Mouse (Mus musculus): ENCODE results near the gene Cdk5rap2.

DNA sequence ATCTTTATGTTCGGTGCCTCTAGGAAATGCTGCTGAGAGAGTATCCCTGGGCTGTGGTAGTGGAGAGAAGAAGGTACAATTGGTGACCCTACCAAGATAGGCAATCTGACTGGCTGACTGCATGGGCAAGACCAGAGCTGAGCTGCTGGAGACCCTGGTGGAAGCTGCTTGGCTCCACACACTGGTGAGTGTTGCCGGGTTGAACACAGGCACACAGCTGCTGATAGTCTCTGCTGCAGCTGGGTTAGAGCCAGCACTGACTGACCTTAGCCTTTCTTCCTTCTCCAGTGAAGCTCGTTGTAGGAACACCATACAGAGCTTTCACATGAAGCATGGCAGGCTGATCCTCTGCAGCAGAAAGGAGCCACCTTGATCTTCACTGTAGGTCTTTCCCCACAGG lies 182.6 kb downstream of the Cdk5rap2 start:
- TF ChIP-seq CTCF (IDR thresholded peaks at IDR 0.05; ENCODE audit: low read depth, low read length) (no peak), POLR2A (IDR thresholded peaks at IDR 0.05; ENCODE audit: borderline replicate concordance, low read depth, low read length) (no peak)
